Mouse (Mus musculus) spleen, adult 2 months (tissue): ENCODE measurements around the gene Zfp553.

ENCODE experiments used
- CTCF ChIP-seq: fragments of 200-500 bp; IDR thresholded peaks from 2 replicates; pipeline ENCODE4 v1.5.1; 2011; ENCODE audit warnings: mild to moderate bottlenecking, inconsistent platforms; ENCODE audit not compliant: insufficient read depth, insufficient read length, insufficient replicate concordance; ENCODE audit errors: extremely low read depth
- POLR2A ChIP-seq: fragments of 200-500 bp; IDR thresholded peaks from 2 replicates; pipeline ENCODE4 v1.6.1; 2011; ENCODE audit warnings: low read depth, low read length, inconsistent platforms

DNA sequence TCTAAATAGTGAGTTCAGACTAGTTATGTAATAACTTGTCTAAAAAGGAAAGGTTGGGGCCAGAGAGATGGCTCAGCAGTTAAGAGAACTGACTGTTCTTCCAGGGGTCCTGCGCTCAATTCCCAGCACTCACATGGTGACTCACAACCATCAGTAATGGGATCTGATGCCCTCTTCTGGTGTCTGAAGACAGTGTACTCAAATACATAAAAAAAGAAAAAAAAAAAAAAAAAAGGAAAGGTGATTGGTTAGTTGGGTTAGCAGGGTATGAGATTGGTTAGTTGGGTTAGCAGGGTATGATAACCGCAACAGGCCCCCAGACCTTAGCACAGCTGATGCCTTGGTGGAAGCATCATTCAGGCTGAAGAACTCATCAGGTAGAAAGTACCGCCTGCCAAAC is 30.7 kb downstream of the Zfp553 start:
- no peak for TF ChIP-seq CTCF
- TF ChIP-seq POLR2A: no peak
